Mouse (Mus musculus) lung, embryonic 14.5 days (tissue): ENCODE measurements around the gene Gm44. TPM values are rescaled to one million over a fixed set of nuclear protein-coding genes. Genes with fewer than 3 reads are reported as not detected.
"Not testable (repeated sequence)": the region's sequence is repeated elsewhere in the genome, so short reads cannot be mapped to it uniquely, and the experiment has no call there.

ENCODE experiments used
- ATAC-seq: fragments of 200-750 bp; cut with Nextera tagmentation; 2 replicates; pipeline ENCODE4 v1.8.0; 2017; ENCODE audit warnings: mild to moderate bottlenecking, moderate TSS enrichment, moderate library complexity; ENCODE audit not compliant: insufficient read depth
- DNase-seq: peaks from one replicate; pipeline ENCODE4 v3.0.0-alpha.2; 2015
- H3K27ac ChIP-seq: fragments of 300-500 bp; sonication (generic); 2 replicates; pipeline ENCODE4 v1.5.1; 2014; ENCODE audit warnings: low read depth, mild to moderate bottlenecking, moderate library complexity
- H3K27me3 ChIP-seq: fragments of 300-500 bp; sonication (generic); 2 replicates; pipeline ENCODE4 v1.6.1; 2014; ENCODE audit warnings: low read length, control low read depth; ENCODE audit not compliant: insufficient read depth
- H3K36me3 ChIP-seq: fragments of 300-500 bp; sonication (generic); 2 replicates; pipeline ENCODE4 v1.6.1; 2014; ENCODE audit warnings: control low read depth; ENCODE audit not compliant: insufficient read depth
- H3K4me1 ChIP-seq: fragments of 300-500 bp; sonication (generic); 2 replicates; pipeline ENCODE4 v1.6.1; 2014; ENCODE audit warnings: antibody characterized with exemption, control low read depth; ENCODE audit not compliant: insufficient read depth
- H3K4me2 ChIP-seq: fragments of 300-500 bp; sonication (generic); 2 replicates; pipeline ENCODE4 v1.6.1; 2014; ENCODE audit warnings: mild to moderate bottlenecking
- H3K4me3 ChIP-seq: fragments of 300-500 bp; sonication (generic); 2 replicates; pipeline ENCODE4 v1.5.1; 2014; ENCODE audit warnings: low read depth, low read length
- H3K9ac ChIP-seq: fragments of 300-500 bp; sonication (generic); 2 replicates; pipeline ENCODE4 v1.6.1; 2014
- H3K9me3 ChIP-seq: fragments of 300-500 bp; sonication (generic); 2 replicates; pipeline ENCODE4 v1.6.1; 2016; ENCODE audit warnings: low read depth, low read length, control low read depth
- CTCF ChIP-seq: IDR thresholded peaks from 2 replicates; pipeline ENCODE4 v1.5.1; 2016; ENCODE audit warnings: antibody characterized with exemption, low read depth
- WGBS: fragments of 180-500 bp; shearing (Covaris S2); extraction: QIAGEN DNeasy Blood & Tissue Kit; methylation state at CpG from one replicate; pipeline ENCODE4 v1.1.7; 2014; 5-methylcytosine and 5-hydroxymethylcytosine counted together
- polyA plus RNA-seq: library from polyadenylated mRNA; unstranded; fragments of >200 nt; fragmentation: Nextera tagmentation; extraction: Ambion mirVana; gene quantifications from 2 replicates; pipeline ENCODE4 v1.2.1, GENCODE M21; 2014

The Gm44 gene
- polyA plus RNA-seq, result not detected in 2 replicates

GRCm38 (mm10) chrX:90891842-90892241, at the start of gene Gm44:
Gene Gm44, plus strand, starts transcription at chrX:90892142.
- no peak for DNase-seq
- no peaks in the 10 kb centered on the region for H3K4me1 ChIP-seq
- WGBS, result 76% methylated on average over 4 of the region's 4 CpGs
- no peak within 1 kb of the TSS for H3K27ac ChIP-seq
- H3K4me2 ChIP-seq, result no peak within 1 kb of the TSS
- H3K36me3 ChIP-seq, result no peaks in the 10 kb centered on the region
- no peaks in the 10 kb centered on the region for H3K27me3 ChIP-seq
- no peak within 1 kb of the TSS for H3K9ac ChIP-seq
- no peak within 1 kb of the TSS for H3K4me3 ChIP-seq
- ATAC-seq, result no peak
- no peaks in the 10 kb centered on the region for H3K9me3 ChIP-seq
- no peak for TF ChIP-seq CTCF

DNA sequence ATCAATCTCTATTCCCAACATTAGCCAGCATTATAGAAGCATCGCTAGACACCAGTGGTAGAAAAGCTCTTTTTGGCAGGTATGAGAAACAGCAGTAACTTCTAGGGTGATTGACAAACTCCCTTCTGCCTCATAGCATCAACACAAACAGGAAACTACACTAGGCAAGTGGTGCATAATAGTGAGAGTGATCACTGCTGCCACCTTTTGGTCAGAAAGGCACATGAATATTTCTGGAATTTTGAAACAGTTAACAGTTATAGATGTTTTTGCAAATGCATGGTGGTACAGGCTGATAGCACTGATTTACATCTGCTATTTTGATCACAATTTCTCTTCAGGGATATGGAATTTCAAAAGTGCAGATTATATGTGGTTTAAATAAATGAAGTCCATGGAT, 36.0 kb downstream of the Gm44 start:
- 0 out of 2 replicates have a peak, but pooled peaks have one; percentile 13 for TF ChIP-seq CTCF
- Histone ChIP-seq H3K27me3 (no peaks in the 10 kb centered on the region), H3K36me3 (no peaks in the 10 kb centered on the region), H3K4me2 (no peak overlapping the region), H3K9ac (no peak overlapping the region), H3K4me1 (no peaks in the 10 kb centered on the region), H3K4me3 (no peak overlapping the region), H3K9me3 (no peaks in the 10 kb centered on the region), H3K27ac (no peak overlapping the region)
- ATAC-seq (no peak), DNase-seq (peak; percentile 11)
- 55% methylated on average over 1 of the region's 1 CpGs for WGBS

GRCm38 (mm10) chrX:90938211-90938610, 46.3 kb downstream of the Gm44 start:
- not testable (repeated sequence) for H3K9me3 ChIP-seq, H3K27ac ChIP-seq, H3K4me3 ChIP-seq, DNase-seq, H3K4me2 ChIP-seq, H3K4me1 ChIP-seq, H3K36me3 ChIP-seq, ATAC-seq, H3K9ac ChIP-seq, H3K27me3 ChIP-seq
- WGBS, result 77% methylated on average over 2 of the region's 2 CpGs
